Mouse (Mus musculus): ENCODE results near the gene Dnmt1. TPM values are rescaled to one million over a fixed set of nuclear protein-coding genes. Genes with fewer than 3 reads are reported as not detected.

Gene Dnmt1
- total RNA-seq, 2 experiments from 2014 or later, result 28.9 to 30.6 TPM

DNA sequence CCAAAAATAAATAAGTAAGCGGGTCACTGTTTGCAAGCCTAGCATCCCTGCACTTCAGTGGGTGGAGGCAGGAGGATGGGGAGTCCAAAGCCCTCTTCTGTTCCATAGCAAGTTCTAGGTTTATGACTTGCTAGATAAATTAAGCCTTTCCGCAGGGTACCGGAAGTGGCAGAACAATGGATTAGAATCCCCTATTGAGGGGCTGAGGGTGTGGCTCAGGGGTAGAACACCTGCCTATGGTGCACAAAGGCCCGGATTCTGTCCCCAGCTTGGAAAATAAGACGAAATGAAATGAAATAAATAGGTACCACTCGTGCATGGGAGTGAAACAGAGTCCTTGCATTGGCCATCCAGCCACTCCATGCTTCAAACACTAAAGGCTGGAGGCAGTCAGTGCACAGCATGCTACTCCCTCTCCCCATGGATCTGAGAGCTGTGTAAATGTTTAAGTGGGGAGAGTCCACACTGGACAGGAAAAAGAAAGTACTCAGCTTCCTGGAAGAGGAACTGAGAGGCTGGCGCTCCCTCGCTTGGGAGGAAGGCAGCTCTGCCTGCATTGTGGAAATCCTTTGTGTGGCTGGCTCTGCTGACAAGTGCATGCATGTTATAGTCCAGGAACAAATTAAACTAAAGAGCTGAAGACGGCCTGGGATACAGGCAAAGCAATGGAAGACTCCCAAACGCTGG lies 18.9 kb upstream of the Dnmt1 start:
- no peak for DNase-seq
- intact Hi-C loops (cut with DNase I), result no loop called here

DNA sequence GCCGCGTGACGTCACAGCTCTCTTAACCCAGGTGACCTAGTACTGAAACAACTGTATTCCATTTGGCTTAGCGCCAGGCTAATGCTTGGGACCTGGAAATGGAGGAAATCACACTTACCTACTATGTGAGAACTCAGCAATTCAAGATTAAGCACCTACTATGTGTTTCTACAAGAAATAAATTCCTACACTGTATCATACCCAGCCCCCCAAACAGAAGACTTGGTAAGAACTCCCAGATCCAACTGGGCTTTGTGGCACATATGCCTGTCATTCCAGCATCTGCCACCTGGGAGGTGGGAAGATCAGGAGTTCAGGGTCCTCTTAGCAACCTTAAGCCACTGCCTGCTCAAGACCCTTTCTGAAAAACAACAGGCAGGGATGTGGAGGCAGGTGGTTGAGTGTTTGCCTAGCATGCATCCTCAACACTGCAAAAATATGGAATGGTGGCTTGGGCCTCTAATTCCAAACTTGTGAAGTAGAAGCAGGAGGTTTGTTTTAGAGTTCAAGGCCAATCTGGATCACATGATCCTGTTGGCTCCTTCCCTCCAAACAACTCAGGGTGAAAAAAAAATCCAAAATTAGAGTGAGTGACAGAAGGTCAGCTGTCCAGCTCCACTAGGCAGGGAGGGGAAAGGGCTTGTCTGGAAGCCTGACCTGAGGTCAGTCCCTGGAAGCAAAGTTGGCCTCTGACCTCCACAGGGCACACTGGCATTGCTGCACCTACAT lies 17.4 kb upstream of the Dnmt1 start:
- intact Hi-C loops (cut with DNase I), result loop anchor here (1.0 kb wide), 1 partner anchor 23 kb away; no protein-coding TSS in a partner anchor
- no peak for DNase-seq

DNA sequence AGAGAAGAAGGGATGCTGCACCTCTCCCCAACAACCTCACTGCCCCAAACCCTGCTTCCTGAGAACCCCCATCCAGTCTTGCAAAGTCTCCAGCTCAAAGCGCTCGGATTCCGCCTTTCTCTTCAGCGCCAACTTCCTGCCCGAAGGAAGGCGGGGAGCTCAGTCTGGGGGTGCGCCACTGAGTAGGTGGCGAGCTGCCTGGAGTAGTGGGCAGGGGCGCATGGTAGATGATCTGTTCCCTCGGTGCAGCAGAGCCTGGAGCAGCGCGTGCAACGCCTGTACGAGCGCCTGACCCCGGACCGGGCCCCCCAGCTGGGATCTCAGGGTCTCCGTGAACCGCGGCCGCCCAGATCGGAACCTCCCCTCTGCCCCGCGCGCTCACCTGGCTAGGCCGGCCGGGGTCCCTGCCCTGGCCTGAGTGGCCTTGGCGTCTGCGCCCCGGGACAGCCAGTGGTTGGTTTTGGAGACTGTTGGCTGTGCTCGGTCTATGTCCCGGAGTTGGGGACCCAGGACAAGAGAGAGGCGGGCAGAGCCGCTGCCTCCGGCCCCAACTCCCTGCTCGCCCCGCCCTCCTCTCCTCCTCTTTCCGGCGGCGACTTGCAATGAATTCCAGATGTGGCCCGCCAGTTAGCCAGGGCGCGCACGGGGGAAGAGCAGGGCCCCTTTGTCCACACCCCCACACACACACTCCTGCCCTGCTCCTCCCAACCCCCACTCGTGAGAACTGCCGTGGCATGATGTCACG lies 16.7 kb upstream of the Dnmt1 start, which contains the start of gene S1pr2:
TSS of gene S1pr2 (minus strand) at position 566 of the 745 bp plus-strand sequence.
- DNase-seq, result peak; percentile 89 to 91
- intact Hi-C loops (cut with DNase I), result no loop called here

DNA sequence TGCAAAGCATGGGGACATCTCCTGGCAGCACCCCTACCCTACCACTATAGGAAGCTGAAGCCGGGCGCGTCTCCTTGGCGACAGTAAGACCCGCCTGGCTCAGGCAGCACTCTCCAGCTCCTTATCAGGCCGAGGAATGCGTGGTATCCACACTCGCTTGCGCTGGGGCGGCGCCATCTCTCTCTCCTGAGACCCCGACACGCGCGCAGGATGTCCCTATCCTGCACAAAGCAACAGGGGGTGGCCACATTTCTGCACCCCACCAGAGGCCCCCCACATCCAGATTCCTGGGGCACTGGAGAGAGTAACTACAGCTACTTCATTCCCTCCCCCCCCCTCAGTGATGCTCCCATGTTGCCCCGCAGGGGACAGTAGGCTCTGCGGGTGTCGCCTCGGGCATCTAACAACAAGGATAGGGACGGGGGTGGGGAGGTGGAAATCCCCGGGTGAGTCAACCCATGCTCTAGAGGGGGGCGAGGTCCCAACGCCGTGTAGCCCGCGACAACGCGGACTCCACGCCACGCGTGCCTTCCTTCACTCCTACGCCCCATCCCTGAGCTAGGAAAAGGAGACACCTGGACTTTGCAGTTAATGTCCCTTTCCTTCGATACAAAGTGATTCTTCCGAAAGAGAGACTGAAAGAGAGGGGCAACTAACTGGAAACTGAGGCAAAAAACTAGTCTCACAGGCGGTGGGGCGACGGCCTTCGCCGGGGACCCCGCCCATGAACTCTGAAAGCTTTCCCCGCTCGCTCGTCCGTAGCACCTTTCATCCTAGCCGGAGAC lies 15.9 kb upstream of the Dnmt1 start:
- peak; percentile 73 to 77 for DNase-seq
- intact Hi-C loops (cut with DNase I), result no loop called here

DNA sequence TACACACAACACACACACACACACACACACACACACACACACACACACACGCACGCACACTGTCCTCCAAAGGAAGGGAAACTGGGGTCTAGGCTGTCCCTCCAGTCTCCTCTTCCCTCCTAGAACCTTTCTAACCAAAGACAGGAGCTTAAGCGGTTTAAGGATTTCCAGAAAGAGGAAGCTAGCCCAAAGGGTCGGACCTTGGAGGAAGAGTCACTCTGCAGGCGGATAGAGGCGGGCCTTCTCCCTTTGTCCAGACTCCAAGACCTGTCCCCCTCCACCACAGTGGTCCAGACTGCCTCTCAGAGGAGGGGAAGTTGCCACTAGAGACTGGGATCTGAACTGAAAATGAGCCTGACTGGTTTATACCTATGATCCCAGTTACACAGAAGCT lies 14.0 kb upstream of the Dnmt1 start:
- intact Hi-C loops (cut with DNase I), result no loop called here
- peak; percentile 55 to 60 for DNase-seq

GRCm38 (mm10) chr9:20973001-20973681 lies 13.5 kb upstream of the Dnmt1 start:
- intact Hi-C loops (cut with DNase I), result no loop called here
- no peak for DNase-seq

GRCm38 (mm10) chr9:20972141-20972992 lies 12.7 kb upstream of the Dnmt1 start:
- intact Hi-C loops (cut with DNase I), result no loop called here
- peak; percentile 69 to 70 for DNase-seq

- peak; percentile 56 to 73 for DNase-seq
- intact Hi-C loops (cut with DNase I), result loop anchor here (2.0 kb wide), 1 partner anchor 19 kb away; no protein-coding TSS in a partner anchor
These were observed 12.1 kb upstream of the Dnmt1 start for GRCm38 (mm10) chr9:20971751-20972140.

GRCm38 (mm10) chr9:20966747-20967146 lies 7.1 kb upstream of the Dnmt1 start:
- intact Hi-C loops (cut with DNase I), result no loop called here
- DNase-seq, result no peak

DNA sequence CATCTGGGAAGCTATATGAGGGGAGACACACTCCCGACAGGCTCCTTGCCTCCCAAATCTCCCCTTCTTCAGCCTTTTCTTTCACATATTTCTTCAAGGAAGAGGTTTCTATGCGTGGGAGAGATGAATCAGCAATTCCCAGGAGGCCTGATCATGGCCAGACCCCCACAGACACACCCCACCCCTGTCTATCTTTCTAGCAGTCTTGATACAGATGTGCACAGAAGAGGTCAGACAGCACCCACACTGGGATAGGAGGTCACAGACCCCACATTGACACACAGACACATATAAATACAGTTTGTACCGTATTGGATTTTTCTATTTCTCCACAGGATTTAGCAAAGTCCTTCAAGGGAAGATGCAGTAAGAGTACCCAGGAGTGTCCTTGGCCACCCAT lies 6.3 kb upstream of the Dnmt1 start:
- no peak for DNase-seq
- intact Hi-C loops (cut with DNase I), result no loop called here

- no peak for DNase-seq
- intact Hi-C loops (cut with DNase I), result no loop called here
These were observed 5.9 kb upstream of the Dnmt1 start for GRCm38 (mm10) chr9:20965606-20966005.

GRCm38 (mm10) chr9:20961557-20961956 lies 1.9 kb upstream of the Dnmt1 start:
- DNase-seq, result no peak
- intact Hi-C loops (cut with DNase I), result no loop called here

DNA sequence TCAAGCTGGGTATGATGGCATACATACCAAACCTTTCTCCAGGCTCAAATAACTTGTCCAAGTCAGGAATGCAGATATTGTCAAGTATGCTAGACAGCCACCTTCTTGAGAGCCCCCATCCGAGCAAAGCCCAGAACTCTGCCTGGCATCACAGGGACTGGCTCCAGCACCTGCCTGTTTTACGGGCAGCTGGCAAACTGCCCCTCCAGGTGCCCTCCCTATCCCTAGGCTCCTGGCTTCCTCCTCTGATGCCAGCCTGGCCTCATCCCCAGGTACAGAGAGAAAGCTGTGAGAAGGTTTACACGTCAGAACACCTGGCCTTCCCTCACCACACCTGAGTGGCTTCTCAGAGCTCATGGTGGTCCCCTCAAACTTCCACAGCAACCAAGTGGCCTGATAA lies 2.7 kb downstream of the Dnmt1 start:
- intact Hi-C loops (cut with DNase I), result no loop called here
- DNase-seq, result no peak

DNA sequence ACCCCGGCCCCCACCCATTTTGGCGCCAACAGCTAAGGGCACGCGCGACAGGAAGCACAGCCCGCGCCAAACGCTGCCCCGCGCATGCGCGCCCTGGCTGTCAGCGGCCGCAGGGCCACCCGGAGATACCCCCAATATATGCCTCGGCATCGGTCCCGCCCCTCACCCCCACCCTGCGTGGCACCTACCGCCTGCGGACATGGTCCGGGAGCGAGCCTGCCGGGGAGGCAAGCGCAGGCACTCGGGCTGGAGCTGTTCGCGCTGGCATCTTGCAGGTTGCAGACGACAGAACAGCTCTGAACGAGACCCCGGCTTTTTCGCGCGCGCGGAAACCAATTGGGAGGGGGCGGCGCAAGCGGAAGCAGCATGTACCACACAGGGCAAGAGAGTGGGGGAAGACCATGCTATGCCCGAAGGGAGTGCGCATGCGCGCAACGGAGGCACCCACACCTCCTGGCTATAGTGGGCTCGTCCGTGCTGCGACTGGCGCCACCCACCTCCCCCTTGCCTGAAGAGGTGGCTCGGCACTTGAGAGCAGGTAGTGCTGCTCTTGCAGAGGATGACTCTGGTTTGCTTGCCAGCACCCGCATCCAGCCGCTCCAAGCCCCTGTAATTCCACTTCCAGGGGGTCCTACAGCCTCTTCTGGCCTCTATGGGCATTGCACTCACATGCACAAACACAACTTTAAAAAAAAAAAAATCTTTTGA lies 7.0 kb downstream of the Dnmt1 start:
- DNase-seq, result peak; percentile 95 to 96
- intact Hi-C loops (cut with DNase I), result loop anchor here (2.0 kb wide), 2 partner anchors 18 to 50 kb away; partner anchors contain the start of gene Mrpl4

- intact Hi-C loops (cut with DNase I), result loop anchor here (2.0 kb wide), 2 partner anchors 19 to 51 kb away; partner anchors contain the start of gene Mrpl4
- DNase-seq, result no peak
These were observed 7.6 kb downstream of the Dnmt1 start for GRCm38 (mm10) chr9:20951966-20952519.

- intact Hi-C loops (cut with DNase I), result no loop called here
- peak; percentile 46 to 47 for DNase-seq
These were observed 8.2 kb downstream of the Dnmt1 start for GRCm38 (mm10) chr9:20951441-20951840.

- no peak for DNase-seq
- intact Hi-C loops (cut with DNase I), result no loop called here
These were observed 9.3 kb downstream of the Dnmt1 start for GRCm38 (mm10) chr9:20950419-20950818.
